Mouse (Mus musculus) thymus, adult 2 months (tissue): ENCODE data around the gene Erp27. TPM values are rescaled to one million over a fixed set of nuclear protein-coding genes. Genes with fewer than 3 reads are reported as not detected.

Experiments used
- DNase-seq: peaks from one replicate; pipeline ENCODE4 v3.0.0; 2021
- H3K27ac ChIP-seq: fragments of 200-500 bp; 2 replicates; pipeline ENCODE4 v1.5.1; 2012; ENCODE audit warnings: low read length, control low read depth; ENCODE audit not compliant: control insufficient read depth, insufficient read depth
- H3K27me3 ChIP-seq: fragments of 200-500 bp; 2 replicates; pipeline ENCODE4 v1.6.1; 2012; ENCODE audit warnings: mild to moderate bottlenecking, low read length, moderate library complexity, mixed read lengths; ENCODE audit not compliant: control insufficient read depth, insufficient read depth
- H3K36me3 ChIP-seq: fragments of 200-500 bp; 2 replicates; pipeline ENCODE4 v1.6.1; 2012; ENCODE audit warnings: mild to moderate bottlenecking, low read length, moderate library complexity; ENCODE audit not compliant: control insufficient read depth, insufficient read depth
- H3K4me1 ChIP-seq: fragments of 200-500 bp; replicated peaks from 2 replicates; pipeline ENCODE4 v1.6.1; 2012; ENCODE audit warnings: low read length; ENCODE audit not compliant: control insufficient read depth, insufficient read depth
- H3K4me3 ChIP-seq: fragments of 200-500 bp; 2 replicates; pipeline ENCODE4 v1.5.1; 2012; ENCODE audit warnings: mild to moderate bottlenecking, low read length, control low read depth, moderate library complexity; ENCODE audit not compliant: control insufficient read depth, insufficient read depth
- CTCF ChIP-seq: fragments of 200-500 bp; IDR thresholded peaks from 2 replicates; pipeline ENCODE4 v1.5.1; 2012; ENCODE audit warnings: mild to moderate bottlenecking, control low read depth, low read length, moderate library complexity, borderline replicate concordance; ENCODE audit not compliant: control insufficient read depth, poor library complexity, insufficient read depth; ENCODE audit errors: extremely low read depth
- POLR2A ChIP-seq: fragments of 200-500 bp; IDR thresholded peaks from 2 replicates; pipeline ENCODE4 v1.6.1; 2012; ENCODE audit warnings: mild to moderate bottlenecking, low read length, control low read depth, moderate library complexity; ENCODE audit not compliant: control insufficient read depth, poor library complexity, insufficient read depth; ENCODE audit errors: extremely low read depth
- WGBS: fragments of 180-500 bp; shearing (Covaris S2); methylation state at CpG from one replicate; pipeline ENCODE4 v1.1.7; 2018; 5-methylcytosine and 5-hydroxymethylcytosine counted together
- polyA plus RNA-seq: library from polyadenylated mRNA; depleted of rRNA; stranded (reverse); fragments of >200 nt; gene quantifications from 2 replicates; pipeline ENCODE4 v1.2.3, GENCODE M21; 2012

Erp27 gene
- polyA plus RNA-seq, 1 experiment: 2.4 TPM

DNA sequence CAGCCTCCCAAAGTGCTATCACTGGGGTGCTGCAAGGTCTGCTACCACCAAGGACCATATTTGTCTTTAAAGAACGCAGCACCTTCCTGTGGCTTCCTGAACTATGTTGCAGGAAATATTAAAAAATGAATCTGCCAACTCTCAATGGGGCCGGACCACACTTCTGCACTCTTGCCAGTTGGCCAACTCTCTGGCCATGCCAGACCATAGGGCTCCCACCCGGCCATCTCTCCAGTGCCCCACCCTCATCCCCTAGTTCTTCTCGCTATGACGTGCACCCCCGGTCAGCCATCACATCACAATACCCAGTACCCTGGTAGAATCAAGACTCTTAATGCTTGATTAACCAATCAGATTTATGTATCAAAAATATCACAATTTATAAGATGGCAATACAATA, 38.0 kb downstream of the Erp27 start:
- no peak for TF ChIP-seq CTCF
- TF ChIP-seq POLR2A: no peak
- Histone ChIP-seq H3K27me3 (no peaks in the 10 kb centered on the region), H3K4me1 (no peaks in the 10 kb centered on the region), H3K36me3 (no peaks in the 10 kb centered on the region), H3K27ac (no peak overlapping the region), H3K4me3 (no peak overlapping the region)
- 93% methylated on average over 6 of the region's 6 CpGs for WGBS
- DNase-seq: no peak

DNA sequence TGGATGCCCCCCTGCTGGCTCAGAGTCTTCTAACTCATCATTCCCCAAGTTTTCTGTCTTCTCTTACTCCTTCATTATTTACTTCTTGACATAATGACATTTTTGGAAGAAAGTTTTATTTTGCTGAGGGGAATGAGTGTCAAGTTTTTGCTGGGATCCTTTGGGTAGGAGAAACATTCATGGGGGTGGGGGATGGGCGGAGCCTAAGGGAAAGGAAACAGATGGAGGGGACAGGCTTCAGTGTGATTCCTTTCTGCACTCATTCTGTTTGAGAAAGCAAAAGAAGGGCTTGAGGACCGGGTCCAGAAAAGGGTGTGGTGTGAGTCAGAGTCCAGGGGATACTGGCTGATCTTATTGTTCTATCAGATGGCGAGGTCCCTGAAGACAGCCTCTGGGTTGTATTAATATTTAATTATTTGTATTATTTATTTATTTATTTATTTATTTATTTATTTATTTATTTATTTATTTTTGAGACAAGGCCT, 38.5 kb downstream of the Erp27 start:
- no peak for DNase-seq
- TF ChIP-seq CTCF: no peak
- no peak for TF ChIP-seq POLR2A
- no peaks in the 10 kb centered on the region for H3K27me3 ChIP-seq
- no peak overlapping the region for H3K4me3 ChIP-seq
- H3K27ac ChIP-seq: no peak overlapping the region
- no peaks in the 10 kb centered on the region for H3K4me1 ChIP-seq
- H3K36me3 ChIP-seq: no peaks in the 10 kb centered on the region
- WGBS: 83% methylated on average over 3 of the region's 3 CpGs

- Histone ChIP-seq H3K4me3 (no peak overlapping the region), H3K4me1 (no peaks in the 10 kb centered on the region), H3K36me3 (no peaks in the 10 kb centered on the region), H3K27me3 (no peaks in the 10 kb centered on the region), H3K27ac (no peak overlapping the region)
- WGBS: 91% methylated on average over 8 of the region's 8 CpGs
- no peak for TF ChIP-seq POLR2A
- no peak for TF ChIP-seq CTCF
- DNase-seq: no peak
Observed at GRCm38 (mm10) chr6:136881678-136882077, 40.3 kb downstream of the Erp27 start.

GRCm38 (mm10) chr6:136875670-136876069, 46.3 kb downstream of the Erp27 start, which contains the start of gene Mgp:
TSS of gene Mgp (minus strand) at chr6:136875823.
- H3K36me3 ChIP-seq: no peaks in the 10 kb centered on the region
- WGBS: 80% methylated on average over 9 of the region's 9 CpGs
- H3K27me3 ChIP-seq: no peaks in the 10 kb centered on the region
- peaks cover 3% of the 10 kb centered on the region; the same call in 1 of the 2 replicates for H3K4me1 ChIP-seq
- no peak for TF ChIP-seq CTCF
- TF ChIP-seq POLR2A: no peak
- no peak within 1 kb of the TSS for H3K27ac ChIP-seq
- DNase-seq: no peak
- no peak within 1 kb of the TSS for H3K4me3 ChIP-seq

GRCm38 (mm10) chr6:136874599-136874998, 47.4 kb downstream of the Erp27 start:
- no peak overlapping the region for H3K27ac ChIP-seq
- H3K27me3 ChIP-seq: no peaks in the 10 kb centered on the region
- H3K36me3 ChIP-seq: no peaks in the 10 kb centered on the region
- TF ChIP-seq CTCF (no peak), POLR2A (no peak)
- H3K4me1 ChIP-seq: peaks cover 3% of the 10 kb centered on the region; the same call in 1 of the 2 replicates
- no peak for DNase-seq
- H3K4me3 ChIP-seq: no peak overlapping the region
- WGBS: 49% methylated on average over 8 of the region's 8 CpGs

DNA sequence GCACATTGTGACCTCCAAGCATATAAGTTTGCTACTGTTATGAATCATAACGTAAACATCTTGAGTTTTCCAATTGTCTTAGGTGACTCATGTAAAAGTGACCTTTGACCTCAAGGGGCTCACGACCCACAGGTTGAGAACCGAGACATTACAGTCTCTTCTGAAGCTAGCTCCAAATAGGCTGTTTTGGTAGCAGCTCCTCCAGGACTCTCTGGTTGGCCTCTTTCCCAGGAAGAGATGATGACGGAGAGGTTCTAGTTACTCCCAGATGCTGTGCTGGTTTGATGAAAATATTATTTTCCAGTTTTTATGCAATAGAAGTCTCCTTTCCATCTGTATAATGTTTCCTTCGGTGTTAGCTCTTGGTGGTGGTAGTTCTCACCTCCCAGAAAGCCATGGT, 53.1 kb downstream of the Erp27 start:
- WGBS: 92% methylated on average over 5 of the region's 5 CpGs
- Histone ChIP-seq H3K4me3 (no peak overlapping the region), H3K27me3 (no peaks in the 10 kb centered on the region), H3K4me1 (peaks cover 3% of the 10 kb centered on the region; the same call in 1 of the 2 replicates), H3K36me3 (no peaks in the 10 kb centered on the region), H3K27ac (no peak overlapping the region)
- no peak for DNase-seq
- TF ChIP-seq POLR2A: no peak

GRCm38 (mm10) chr6:136866150-136866549, 55.8 kb downstream of the Erp27 start:
- no peaks in the 10 kb centered on the region for H3K36me3 ChIP-seq
- H3K27me3 ChIP-seq: no peaks in the 10 kb centered on the region
- no peaks in the 10 kb centered on the region for H3K4me1 ChIP-seq
- no peak for DNase-seq
- TF ChIP-seq POLR2A: no peak
- no peak for TF ChIP-seq CTCF
- H3K27ac ChIP-seq: no peak overlapping the region
- 96% methylated on average over 4 of the region's 4 CpGs for WGBS
- no peak overlapping the region for H3K4me3 ChIP-seq
